Mouse (Mus musculus): ENCODE data around the gene S1pr5. TPM values are rescaled to one million over a fixed set of nuclear protein-coding genes. Genes with fewer than 3 reads are reported as not detected.
"Not testable (repeated sequence)": the region's sequence is repeated elsewhere in the genome, so short reads cannot be mapped to it uniquely, and the experiment has no call there.

S1pr5 gene
- polyA plus RNA-seq, 2 experiments = 0.06 to 0.10 TPM

DNA sequence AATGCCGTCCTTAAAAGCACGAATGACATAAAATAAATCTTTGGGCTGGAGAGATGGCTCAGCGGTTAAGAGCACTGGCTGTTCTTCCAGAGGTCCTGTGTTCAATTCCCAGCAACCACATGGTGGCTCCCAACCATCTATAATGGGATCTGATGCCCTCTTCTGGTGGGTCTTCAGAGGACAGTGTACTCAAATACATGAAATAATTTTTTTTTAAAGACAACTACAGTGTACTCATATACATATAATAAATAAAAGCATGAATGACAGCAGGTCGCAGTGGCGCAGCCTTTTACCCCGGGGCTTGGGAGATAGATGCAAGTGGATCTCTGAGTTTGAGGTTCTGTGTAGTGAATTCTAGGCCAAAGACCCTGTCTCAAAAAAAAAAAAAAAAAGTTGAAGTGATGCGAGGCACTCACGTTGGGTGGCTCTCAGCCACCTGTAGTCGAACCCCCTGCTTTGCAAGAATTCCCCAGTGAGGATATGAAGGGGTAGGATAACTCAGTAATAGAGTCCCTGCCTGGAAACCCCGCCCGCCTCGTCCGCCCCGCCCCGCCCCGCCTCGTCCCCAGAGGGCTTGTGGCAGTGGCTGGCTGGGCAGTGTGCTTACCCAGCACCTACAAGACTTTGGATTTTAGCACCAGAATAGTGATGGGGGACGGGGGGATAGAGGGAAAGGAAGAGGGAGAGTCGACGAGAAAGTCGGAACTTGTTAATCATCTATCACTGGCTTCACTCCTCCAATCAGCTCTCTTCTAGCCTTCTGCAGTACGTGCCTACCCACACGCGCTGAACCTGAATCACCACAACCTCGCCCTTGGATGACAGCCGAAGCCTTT, 23.4 kb downstream of the S1pr5 start:
- ATAC-seq (ENCODE audit: insufficient read depth) = no peak
- H3K27ac ChIP-seq = no peak overlapping the region

DNA sequence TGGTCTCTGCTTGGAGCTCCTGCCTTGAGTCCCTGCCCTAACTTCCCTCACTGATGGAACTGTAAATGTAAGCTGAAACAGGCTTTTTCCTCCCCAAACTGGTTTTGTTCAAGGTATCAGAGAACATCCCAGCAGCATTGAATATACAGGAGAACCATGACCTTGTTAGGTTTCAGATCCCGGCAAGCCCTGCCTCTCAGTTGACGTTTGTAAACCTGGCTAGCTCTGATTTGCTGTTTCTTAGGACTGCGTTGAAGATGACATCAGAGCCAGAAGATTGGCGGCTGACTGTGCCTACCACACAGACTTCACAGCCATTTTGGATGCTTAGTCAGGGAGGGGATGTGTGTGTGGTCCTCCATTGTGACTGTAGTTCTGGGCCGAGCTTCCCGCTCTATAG, 24.3 kb downstream of the S1pr5 start:
- DNase-seq (ENCODE audit: low read depth in 3 of 3, low spot score in 3 of 3) (no peak), ATAC-seq (ENCODE audit: insufficient read depth) (no peak)
- Histone ChIP-seq H3K9me3 (ENCODE audit: control insufficient read depth, low read length) (no peaks in the 10 kb centered on the region), H3K4me2 (ENCODE audit: low read depth) (no peak overlapping the region), H3K9ac (replicated peaks) (no peak overlapping the region), H3K4me3 (ENCODE audit: insufficient read depth in 1 of 2, low read depth in 2 of 2, low read length in 2 of 2) (no peak overlapping the region), H3K4me1 (replicated peaks; ENCODE audit: control insufficient read depth in 2 of 2, insufficient read depth in 2 of 2, low read length in 1 of 2) (peaks cover 14 to 39% of the 10 kb centered on the region in 2 experiments), H3K36me3 (replicated peaks; ENCODE audit: control insufficient read depth, insufficient read depth, low read depth) (no peaks in the 10 kb centered on the region), H3K27me3 (ENCODE audit: control insufficient read depth, insufficient read depth, low read length) (no peaks in the 10 kb centered on the region), H3K27ac (no peak overlapping the region)
- TF ChIP-seq EP300 (IDR thresholded peaks at IDR 0.05; ENCODE audit: low read depth) (no peak), CTCF (IDR thresholded peaks at IDR 0.05; ENCODE audit: low read depth) (no peak)
- 79% methylated on average over 6 of the region's 6 CpGs for WGBS (ENCODE audit: insufficient replicate concordance)

More for the DNA sequence above, 23.4 kb downstream of the S1pr5 start:
- DNase-seq (ENCODE audit: low read depth in 3 of 3, low spot score in 3 of 3) = peak in 1 of 3 experiments; percentile 54
- Histone ChIP-seq H3K27me3 (ENCODE audit: control insufficient read depth, insufficient read depth, low read length) (no peaks in the 10 kb centered on the region), H3K36me3 (replicated peaks; ENCODE audit: control insufficient read depth, insufficient read depth, low read depth) (peaks cover 5% of the 10 kb centered on the region), H3K4me1 (replicated peaks; ENCODE audit: control insufficient read depth in 2 of 2, insufficient read depth in 2 of 2, low read length in 1 of 2) (peaks cover 14 to 39% of the 10 kb centered on the region in 2 experiments), H3K9ac (replicated peaks) (no peak overlapping the region), H3K4me3 (ENCODE audit: insufficient read depth in 1 of 2, low read depth in 2 of 2, low read length in 2 of 2) (peak overlapping the region; percentile 39 to 43), H3K9me3 (ENCODE audit: control insufficient read depth, low read length) (no peaks in the 10 kb centered on the region), H3K4me2 (ENCODE audit: low read depth) (peak overlapping the region; percentile 65)
- 18% methylated on average over 26 of the region's 26 CpGs for WGBS (ENCODE audit: insufficient replicate concordance)
- TF ChIP-seq CTCF (IDR thresholded peaks at IDR 0.05; ENCODE audit: low read depth) (peak; percentile 9; the same call in 1 of the 2 replicates), EP300 (IDR thresholded peaks at IDR 0.05; ENCODE audit: low read depth) (no peak)

GRCm38 (mm10) chr9:21223490-21223889, 24.8 kb downstream of the S1pr5 start:
- H3K27me3 ChIP-seq (ENCODE audit: control insufficient read depth, insufficient read depth, low read length); H3K4me3 ChIP-seq (ENCODE audit: insufficient read depth in 1 of 2, low read depth in 2 of 2, low read length in 2 of 2); H3K27ac ChIP-seq; H3K9ac ChIP-seq (replicated peaks); H3K4me2 ChIP-seq (ENCODE audit: low read depth); H3K36me3 ChIP-seq (replicated peaks; ENCODE audit: control insufficient read depth, insufficient read depth, low read depth); DNase-seq (ENCODE audit: low read depth in 3 of 3, low spot score in 3 of 3); H3K9me3 ChIP-seq (ENCODE audit: control insufficient read depth, low read length); ATAC-seq (ENCODE audit: insufficient read depth): not testable (repeated sequence)
- H3K4me1 ChIP-seq (replicated peaks; ENCODE audit: control insufficient read depth in 2 of 2, insufficient read depth in 2 of 2, low read length in 1 of 2) = peaks cover 14 to 39% of the 10 kb centered on the region in 2 experiments
- WGBS (ENCODE audit: insufficient replicate concordance) = 87% methylated on average over 1 of the region's 2 CpGs

GRCm38 (mm10) chr9:21221383-21221929, 26.8 kb downstream of the S1pr5 start:
- Histone ChIP-seq H3K4me3 (ENCODE audit: insufficient read depth in 1 of 2, low read depth in 2 of 2, low read length in 2 of 2) (peak overlapping the region in 1 of 2 experiments; percentile 54; a peak in 2 of 4 replicates), H3K4me2 (ENCODE audit: low read depth) (peak overlapping the region; percentile 80), H3K27me3 (ENCODE audit: control insufficient read depth, insufficient read depth, low read length) (no peaks in the 10 kb centered on the region), H3K36me3 (replicated peaks; ENCODE audit: control insufficient read depth, insufficient read depth, low read depth) (no peaks in the 10 kb centered on the region), H3K9ac (replicated peaks) (no peak overlapping the region), H3K27ac (peak overlapping the region; percentile 79), H3K4me1 (replicated peaks; ENCODE audit: control insufficient read depth in 2 of 2, insufficient read depth in 2 of 2, low read length in 1 of 2) (peaks cover 10 to 23% of the 10 kb centered on the region in 2 experiments), H3K9me3 (ENCODE audit: control insufficient read depth, low read length) (no peaks in the 10 kb centered on the region)
- TF ChIP-seq CTCF (IDR thresholded peaks at IDR 0.05; ENCODE audit: low read depth) = peak; percentile 70
- no peak for TF ChIP-seq EP300 (IDR thresholded peaks at IDR 0.05; ENCODE audit: low read depth)
- ATAC-seq (ENCODE audit: insufficient read depth) = peak; percentile 46; the same call in 1 of the 2 replicates
- peak; percentile 62 to 75 (median 66) for DNase-seq (ENCODE audit: low read depth in 3 of 3, low spot score in 3 of 3)
- WGBS (ENCODE audit: insufficient replicate concordance) = 7% methylated on average over 7 of the region's 7 CpGs
